Mouse (Mus musculus) neural tube, embryonic 14.5 days (tissue): ENCODE measurements around the gene Kxd1. TPM values are rescaled to one million over a fixed set of nuclear protein-coding genes. Genes with fewer than 3 reads are reported as not detected.
A peak's percentile ranks its signal among the peaks of the same experiment; 100 is the strongest.

Experiments
- ATAC-seq: fragments of 200-750 bp; cut with Nextera tagmentation; 2 replicates; pipeline ENCODE4 v1.8.0; 2017; ENCODE audit warnings: low read depth, mild to moderate bottlenecking, moderate TSS enrichment, moderate library complexity
- H3K27ac ChIP-seq: fragments of 300-500 bp; sonication (generic); 2 replicates; pipeline ENCODE4 v1.5.1; 2014; ENCODE audit warnings: low read depth, mild to moderate bottlenecking, control low read depth, low read length, moderate library complexity, mixed read lengths
- H3K27me3 ChIP-seq: fragments of 300-500 bp; sonication (generic); 2 replicates; pipeline ENCODE4 v1.6.1; 2014; ENCODE audit warnings: low read length; ENCODE audit not compliant: control insufficient read depth, insufficient read depth
- H3K36me3 ChIP-seq: fragments of 300-500 bp; sonication (generic); 2 replicates; pipeline ENCODE4 v1.6.1; 2014; ENCODE audit warnings: low read length, mixed read lengths; ENCODE audit not compliant: control insufficient read depth, insufficient read depth
- H3K4me1 ChIP-seq: fragments of 300-500 bp; sonication (generic); 2 replicates; pipeline ENCODE4 v1.6.1; 2014; ENCODE audit warnings: low read length; ENCODE audit not compliant: control insufficient read depth, insufficient read depth
- H3K4me2 ChIP-seq: fragments of 300-500 bp; sonication (generic); 2 replicates; pipeline ENCODE4 v1.6.1; 2014; ENCODE audit warnings: mild to moderate bottlenecking, low read depth, low read length, control low read depth
- H3K4me3 ChIP-seq: fragments of 300-500 bp; sonication (generic); 2 replicates; pipeline ENCODE4 v1.5.1; 2014; ENCODE audit warnings: low read depth, low read length, control low read depth, mixed read lengths
- H3K9ac ChIP-seq: fragments of 300-500 bp; sonication (generic); replicated peaks from 2 replicates; pipeline ENCODE4 v1.6.1; 2014; ENCODE audit warnings: low read depth, mild to moderate bottlenecking, control low read depth, low read length, mixed read lengths
- H3K9me3 ChIP-seq: fragments of 300-500 bp; sonication (generic); 2 replicates; pipeline ENCODE4 v1.6.1; 2016; ENCODE audit warnings: low read length; ENCODE audit not compliant: control insufficient read depth
- WGBS: fragments of 180-500 bp; shearing (Covaris S2); extraction: QIAGEN DNeasy Blood & Tissue Kit; methylation state at CpG from one replicate; pipeline ENCODE4 v1.1.7; 2014; 5-methylcytosine and 5-hydroxymethylcytosine counted together
- polyA plus RNA-seq: library from polyadenylated mRNA; unstranded; fragments of >200 nt; fragmentation: Nextera tagmentation; extraction: Ambion mirVana; gene quantifications from 2 replicates; pipeline ENCODE4 v1.2.1, GENCODE M21; 2014

Gene Kxd1
- polyA plus RNA-seq, 1 experiment from 2014 or later: 51.9 TPM

DNA sequence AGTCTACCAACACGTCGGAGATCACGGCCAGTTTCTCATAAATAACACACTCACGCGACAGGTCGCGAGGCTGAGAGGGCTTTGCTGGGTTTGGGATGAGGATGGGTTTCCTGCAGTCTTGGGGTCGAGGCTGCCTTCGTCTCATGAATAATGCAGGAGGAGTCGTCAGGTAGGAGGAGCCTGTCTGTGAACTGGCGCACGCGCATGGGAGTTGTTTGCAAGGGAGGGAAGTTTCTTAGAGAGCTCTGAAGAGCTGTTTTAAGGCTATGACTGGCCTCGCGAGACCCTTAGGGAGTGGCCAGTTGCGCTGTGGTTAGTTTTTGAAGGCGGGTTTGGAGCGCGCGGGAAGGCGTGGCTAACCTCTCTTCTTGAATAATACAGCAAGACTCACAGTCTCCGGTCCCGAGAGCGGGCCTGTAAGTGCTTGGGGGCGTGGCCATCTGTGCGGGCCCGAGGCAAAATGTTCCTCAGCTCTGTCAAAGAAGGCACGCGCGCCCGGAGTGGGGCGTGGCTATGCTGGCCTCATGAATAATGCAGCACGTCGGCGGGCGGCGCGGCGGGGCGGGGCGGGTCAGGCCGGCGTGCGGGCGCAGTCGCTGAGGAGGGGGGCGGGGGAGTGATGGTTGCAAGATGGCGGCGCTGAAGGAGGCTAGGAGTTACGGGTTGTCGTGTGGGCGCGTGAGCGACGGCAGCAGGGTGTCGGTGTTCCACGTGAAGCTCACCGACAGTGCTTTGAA is 11.5 kb upstream of the Kxd1 start, which contains the start of gene Ell:
Ell (plus strand) TSS at position 381 of the 737 bp plus-strand sequence.
- Histone ChIP-seq H3K27me3 (no peaks in the 10 kb centered on the region), H3K4me3 (peak within 1 kb of the TSS; percentile 69), H3K4me1 (peaks cover 18% of the 10 kb centered on the region), H3K27ac (peak within 1 kb of the TSS; percentile 93), H3K36me3 (peaks cover 11% of the 10 kb centered on the region; the same call in 1 of the 2 replicates), H3K9ac (peak within 1 kb of the TSS; percentile 67), H3K4me2 (peak within 1 kb of the TSS; percentile 82), H3K9me3 (no peaks in the 10 kb centered on the region)
- ATAC-seq: peak; percentile 88
- under 1% methylated on average over 57 of the region's 58 CpGs for WGBS

DNA sequence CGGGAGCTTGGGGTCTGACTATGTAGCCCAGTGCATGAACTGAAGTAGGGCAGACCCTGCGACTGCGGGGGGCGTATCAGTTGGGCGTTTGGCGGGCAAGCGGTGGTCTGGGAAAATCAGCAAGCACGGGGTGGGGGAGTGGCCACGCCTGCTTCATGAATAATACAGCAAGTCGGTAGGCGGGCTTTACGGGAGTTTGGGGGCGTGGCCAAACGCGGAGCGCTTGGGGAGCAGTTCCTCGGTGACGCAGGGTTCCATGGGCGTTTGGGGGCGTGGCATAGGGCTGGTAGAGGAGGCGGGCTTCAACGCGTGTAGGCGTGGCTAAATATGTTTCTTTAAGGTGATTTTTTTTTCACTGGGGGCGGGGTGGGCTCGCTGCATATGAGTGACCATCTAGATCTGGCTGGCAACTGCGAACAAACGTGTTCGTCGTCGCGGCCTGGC is 10.9 kb upstream of the Kxd1 start:
- peak overlapping the region; percentile 53 for H3K9ac ChIP-seq
- WGBS: 0% methylated on average over 32 of the region's 32 CpGs

DNA sequence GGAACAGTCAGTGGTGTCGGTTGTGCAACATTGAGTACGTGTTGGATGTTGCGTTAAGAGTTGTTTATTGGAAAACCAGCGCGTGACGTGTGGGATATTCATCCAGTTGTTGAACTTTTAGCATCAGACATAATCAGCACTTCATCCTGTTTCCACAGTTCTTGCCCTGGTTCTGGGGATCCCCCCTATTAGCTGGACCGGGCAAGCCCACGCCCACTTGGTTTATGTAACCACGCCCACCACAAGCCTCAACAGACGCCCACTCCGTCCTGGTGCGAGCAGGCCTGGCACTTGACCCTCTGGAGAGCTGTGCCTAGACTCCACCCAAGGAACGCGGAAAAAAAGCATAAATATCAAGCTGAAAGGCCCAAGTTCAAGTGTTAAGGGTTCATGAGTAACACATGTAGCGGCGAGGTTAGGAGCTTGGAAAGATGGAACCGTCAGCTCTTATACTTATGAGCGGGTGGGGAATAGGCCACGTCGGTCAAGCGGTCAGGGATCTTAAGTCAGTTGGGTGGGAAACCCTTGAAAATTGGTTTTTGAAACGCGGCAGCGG is 10.3 kb upstream of the Kxd1 start:
- H3K9me3 ChIP-seq: no peaks in the 10 kb centered on the region
- peaks cover 18% of the 10 kb centered on the region for H3K4me1 ChIP-seq
- H3K9ac ChIP-seq: peak overlapping the region; percentile 53
- peak overlapping the region; percentile 82 for H3K4me2 ChIP-seq
- H3K27me3 ChIP-seq: no peaks in the 10 kb centered on the region
- 0 out of 2 replicates have a peak overlapping the region, but pooled peaks have one; percentile 34 for H3K27ac ChIP-seq
- peak overlapping the region; percentile 69 for H3K4me3 ChIP-seq
- peaks cover 17% of the 10 kb centered on the region; the same call in 1 of the 2 replicates for H3K36me3 ChIP-seq
- WGBS: 17% methylated on average over 24 of the region's 24 CpGs
- peak; percentile 12; the same call in 1 of the 2 replicates for ATAC-seq

More for the DNA sequence above, 10.9 kb upstream of the Kxd1 start:
- Histone ChIP-seq H3K4me3 (peak overlapping the region; percentile 69), H3K4me1 (peaks cover 18% of the 10 kb centered on the region), H3K9me3 (no peaks in the 10 kb centered on the region), H3K27ac (peak overlapping the region; percentile 93), H3K4me2 (peak overlapping the region; percentile 82), H3K36me3 (peaks cover 14% of the 10 kb centered on the region; the same call in 1 of the 2 replicates), H3K27me3 (no peaks in the 10 kb centered on the region)
- ATAC-seq: peak; percentile 77

DNA sequence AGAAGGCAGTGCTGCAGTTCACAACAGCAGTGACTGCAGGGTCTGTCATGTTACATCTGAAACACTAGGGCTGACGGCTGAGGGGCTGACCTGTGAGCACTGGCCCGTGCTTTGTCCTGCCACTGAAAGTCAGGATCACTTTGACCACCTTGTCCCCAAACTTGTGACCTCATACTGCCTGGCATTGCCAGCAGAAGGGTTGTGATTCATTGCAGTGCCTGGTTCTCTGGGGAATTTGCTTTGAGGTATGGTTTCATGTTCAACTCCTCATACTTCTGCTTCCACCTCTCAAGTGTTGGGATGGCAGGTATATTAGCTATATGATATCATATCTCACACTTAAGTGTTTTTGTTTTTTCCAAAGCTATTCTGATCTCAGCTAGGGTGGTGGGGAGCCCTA is 7.9 kb upstream of the Kxd1 start:
- Histone ChIP-seq H3K4me2 (no peak overlapping the region), H3K4me3 (no peak overlapping the region), H3K9me3 (no peaks in the 10 kb centered on the region), H3K27me3 (no peaks in the 10 kb centered on the region), H3K9ac (no peak overlapping the region), H3K27ac (no peak overlapping the region), H3K4me1 (peaks cover 9% of the 10 kb centered on the region), H3K36me3 (peaks cover 40% of the 10 kb centered on the region)
- ATAC-seq: no peak
- WGBS: 92% methylated on average over 2 of the region's 2 CpGs

DNA sequence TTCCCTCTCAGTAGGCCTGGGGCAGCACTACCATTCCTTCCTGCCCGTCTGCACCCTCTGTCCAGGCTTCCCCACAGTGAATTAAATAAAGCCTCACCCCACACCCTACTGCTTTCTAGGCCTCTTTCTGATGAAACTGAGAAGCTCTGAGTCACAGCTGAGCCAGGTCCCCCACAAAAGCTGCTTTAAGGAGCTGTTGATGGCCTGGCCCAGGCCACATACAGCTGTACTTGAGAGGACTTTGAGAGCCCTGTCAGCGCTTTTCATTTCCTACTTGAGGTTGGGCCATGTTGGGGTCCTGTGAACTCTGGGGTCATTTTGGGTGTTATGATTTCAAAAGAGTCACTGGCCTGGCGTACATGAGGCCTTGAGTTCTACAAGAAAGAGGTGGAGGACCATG is 7.5 kb upstream of the Kxd1 start:
- no peak overlapping the region for H3K27ac ChIP-seq
- peaks cover 40% of the 10 kb centered on the region for H3K36me3 ChIP-seq
- H3K4me3 ChIP-seq: no peak overlapping the region
- no peak overlapping the region for H3K9ac ChIP-seq
- ATAC-seq: no peak
- H3K27me3 ChIP-seq: no peaks in the 10 kb centered on the region
- peaks cover 4% of the 10 kb centered on the region; the same call in 1 of the 2 replicates for H3K4me1 ChIP-seq
- WGBS: 90% methylated on average over 3 of the region's 3 CpGs
- H3K9me3 ChIP-seq: no peaks in the 10 kb centered on the region
- H3K4me2 ChIP-seq: no peak overlapping the region

DNA sequence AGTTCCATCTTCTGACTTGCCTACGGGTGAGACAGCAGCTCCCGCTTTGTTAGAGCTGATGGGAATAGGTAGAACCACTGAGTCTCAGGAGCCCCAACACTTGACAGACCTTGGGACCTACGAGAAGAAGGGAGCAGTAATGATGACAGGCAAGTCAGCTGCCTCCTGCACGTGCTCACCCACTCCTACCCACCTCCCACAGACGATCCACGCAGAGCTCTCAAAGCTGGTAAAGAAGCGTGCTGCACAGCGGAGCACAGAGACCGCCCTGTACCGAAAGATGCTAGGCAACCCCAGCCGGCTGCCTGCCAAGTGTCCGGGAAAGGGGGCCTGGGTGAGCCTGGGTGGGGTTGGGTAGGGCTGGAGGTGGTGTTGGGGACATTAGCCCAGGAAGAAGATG is 6.5 kb upstream of the Kxd1 start:
- WGBS: 93% methylated on average over 12 of the region's 12 CpGs
- Histone ChIP-seq H3K27me3 (no peaks in the 10 kb centered on the region), H3K9ac (no peak overlapping the region), H3K4me2 (no peak overlapping the region), H3K4me3 (no peak overlapping the region), H3K27ac (no peak overlapping the region), H3K9me3 (no peaks in the 10 kb centered on the region), H3K4me1 (peaks cover 3% of the 10 kb centered on the region; the same call in 1 of the 2 replicates), H3K36me3 (peaks cover 44% of the 10 kb centered on the region)
- ATAC-seq: no peak

DNA sequence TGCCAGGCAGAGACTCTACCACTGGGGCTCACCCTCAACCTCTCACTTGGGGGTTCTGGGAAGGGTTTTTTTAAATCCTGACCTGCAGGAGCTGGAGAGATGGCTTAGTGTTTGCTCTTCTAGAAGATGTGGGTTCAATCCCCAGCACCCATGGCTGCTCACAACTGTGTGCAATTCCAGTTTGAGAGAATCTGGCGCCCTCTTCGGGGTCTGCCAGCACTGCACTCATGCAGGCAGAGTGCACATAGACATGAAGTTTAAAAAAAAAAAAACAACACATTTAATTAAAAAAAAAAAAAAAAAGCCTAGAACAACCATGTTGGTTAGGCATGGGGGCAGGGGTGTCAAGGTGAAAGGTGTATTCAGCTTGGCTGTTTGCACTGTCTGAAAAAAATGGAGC is 2.6 kb upstream of the Kxd1 start:
- Histone ChIP-seq H3K36me3 (peaks cover 39% of the 10 kb centered on the region), H3K4me1 (peaks cover 15% of the 10 kb centered on the region), H3K4me3 (no peak overlapping the region), H3K9ac (no peak overlapping the region), H3K27ac (no peak overlapping the region), H3K4me2 (no peak overlapping the region), H3K27me3 (no peaks in the 10 kb centered on the region), H3K9me3 (no peaks in the 10 kb centered on the region)
- 91% methylated on average over 2 of the region's 2 CpGs for WGBS
- no peak for ATAC-seq

DNA sequence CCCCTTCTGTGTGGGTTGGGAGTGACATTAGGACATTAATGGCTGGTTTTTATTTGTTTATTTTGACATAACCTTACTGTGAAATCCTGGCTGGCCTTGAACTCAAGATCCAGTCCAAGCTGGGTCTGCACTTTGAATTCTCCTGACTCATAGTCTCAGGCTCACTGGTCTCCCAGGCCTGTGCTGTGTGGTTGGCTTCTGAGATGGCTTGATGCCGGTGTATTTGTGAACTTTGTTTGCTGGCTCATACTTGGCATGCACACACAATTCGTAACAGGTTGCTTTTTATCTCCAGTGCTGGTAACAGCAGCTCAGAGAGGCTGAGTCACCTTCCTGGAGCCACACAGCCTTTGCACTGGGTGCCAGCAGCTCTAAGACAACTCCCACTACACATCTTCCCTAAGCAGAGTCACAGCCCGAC is 2.0 kb upstream of the Kxd1 start:
- H3K9me3 ChIP-seq: no peaks in the 10 kb centered on the region
- WGBS: 93% methylated on average over 3 of the region's 3 CpGs
- no peak overlapping the region for H3K9ac ChIP-seq
- H3K4me2 ChIP-seq: no peak overlapping the region
- no peak overlapping the region for H3K27ac ChIP-seq
- no peaks in the 10 kb centered on the region for H3K27me3 ChIP-seq
- ATAC-seq: no peak
- H3K36me3 ChIP-seq: peaks cover 35% of the 10 kb centered on the region
- no peak overlapping the region for H3K4me3 ChIP-seq
- peaks cover 15% of the 10 kb centered on the region for H3K4me1 ChIP-seq

DNA sequence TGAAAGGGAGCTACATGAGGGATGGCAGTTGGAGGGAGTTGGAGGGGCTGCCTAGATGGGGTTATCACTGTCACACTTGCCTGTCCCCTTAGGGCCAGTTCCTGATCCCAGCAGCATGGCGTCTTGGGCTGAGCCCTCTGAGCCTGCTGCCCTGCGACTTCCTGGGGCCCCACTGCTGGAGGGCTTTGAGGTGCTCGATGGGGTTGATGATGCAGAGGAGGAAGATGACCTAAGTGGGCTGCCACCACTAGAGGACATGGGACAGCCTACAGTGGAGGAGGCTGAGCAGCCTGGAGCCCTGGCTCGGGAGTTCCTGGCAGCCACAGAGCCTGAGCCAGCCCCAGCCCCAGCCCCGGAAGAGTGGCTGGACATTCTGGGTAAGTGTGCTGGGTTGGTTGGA is 1.5 kb upstream of the Kxd1 start:
- H3K4me2 ChIP-seq: no peak overlapping the region
- no peak overlapping the region for H3K9ac ChIP-seq
- H3K4me3 ChIP-seq: no peak overlapping the region
- H3K9me3 ChIP-seq: no peaks in the 10 kb centered on the region
- no peak overlapping the region for H3K27ac ChIP-seq
- H3K4me1 ChIP-seq: peaks cover 15% of the 10 kb centered on the region
- no peak for ATAC-seq
- peaks cover 33% of the 10 kb centered on the region for H3K36me3 ChIP-seq
- no peaks in the 10 kb centered on the region for H3K27me3 ChIP-seq
- WGBS: 90% methylated on average over 5 of the region's 5 CpGs
